Mouse (Mus musculus) liver, adult 2 months (tissue): ENCODE results near the gene Pml.

Experiments used
- CTCF ChIP-seq: fragments of 200-500 bp; IDR thresholded peaks from 2 replicates; pipeline ENCODE4 v1.5.1; 2011; ENCODE audit warnings: low read depth, low read length, control low read depth
- POLR2A ChIP-seq: fragments of 200-500 bp; IDR thresholded peaks from 2 replicates; pipeline ENCODE4 v1.6.1; 2011; ENCODE audit warnings: low read length, control low read depth; ENCODE audit not compliant: insufficient read depth; ENCODE audit errors: extremely low read depth

- TF ChIP-seq POLR2A (no peak), CTCF (no peak)
These were observed 74.8 kb downstream of the Pml start for GRCm38 (mm10) chr9:58174818-58175251.
